Mouse (Mus musculus): ENCODE measurements at regions not wholly inside any gene's neighbourhood (a gene's known extent, or its start where the extent isn't known, plus 50 kb on each side); places are given as distances from the start of the nearest gene placed in this dataset.

DNA sequence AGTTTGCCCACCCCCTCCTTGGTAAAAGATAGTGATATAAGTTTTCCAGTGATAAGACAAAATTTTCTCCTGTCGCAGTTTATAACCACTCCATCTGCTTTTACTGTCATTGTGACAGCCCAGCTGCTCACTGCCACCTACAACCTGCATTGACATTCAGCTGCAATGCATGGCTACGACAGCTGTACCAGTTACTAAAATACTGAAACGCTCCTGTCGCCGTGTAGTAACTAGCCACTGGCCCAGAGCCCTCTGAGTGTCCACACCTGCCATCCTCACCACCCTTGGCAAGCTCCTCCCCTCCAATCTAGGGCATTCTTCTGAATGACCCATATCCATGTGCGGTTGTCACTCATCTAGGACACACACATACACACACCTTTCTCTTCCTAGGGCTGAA, 286.2 kb downstream of the Bcor start:
- H3K9ac ChIP-seq (ENCODE audit: low read length) = no peak overlapping the region
- 60% methylated on average over 6 of the region's 6 CpGs for WGBS

DNA sequence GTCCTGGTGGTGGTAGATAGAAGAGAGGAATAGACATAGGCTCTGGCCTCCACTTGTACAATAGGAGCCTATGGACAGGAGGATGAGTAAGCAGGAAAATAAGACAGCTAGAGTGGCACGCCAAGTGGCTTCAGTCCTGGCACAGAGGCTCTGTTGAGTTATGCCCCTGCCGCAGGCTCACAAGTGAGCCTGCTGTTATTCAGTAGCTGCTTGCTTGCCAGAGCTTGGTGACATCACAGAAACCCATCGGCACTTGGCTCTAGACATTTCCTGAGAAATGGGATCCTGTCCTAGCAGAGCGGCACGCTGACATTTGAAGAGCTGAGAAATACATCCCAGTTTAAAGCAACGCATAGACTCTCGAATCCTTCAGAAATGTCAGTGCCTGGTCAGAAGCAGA, 283.5 kb downstream of the Bcor start:
- Histone ChIP-seq H3K9ac (ENCODE audit: low read length) (no peak overlapping the region), H3K9me3 (ENCODE audit: control insufficient read depth, low read length) (no peaks in the 10 kb centered on the region), H3K4me3 (ENCODE audit: control insufficient read depth in 1 of 2, insufficient read depth in 1 of 2, low read depth in 1 of 2, low read length in 2 of 2) (no peak overlapping the region), H3K27me3 (ENCODE audit: control insufficient read depth, insufficient read depth, low read length) (no peaks in the 10 kb centered on the region), H3K36me3 (ENCODE audit: control insufficient read depth, insufficient read depth, low read length) (no peaks in the 10 kb centered on the region), H3K27ac (replicated peaks in 1 of 2; ENCODE audit: control insufficient read depth in 1 of 2, insufficient read depth in 1 of 2, low read depth in 2 of 2, low read length in 2 of 2) (no peak overlapping the region), H3K4me2 (ENCODE audit: low read length) (no peak overlapping the region), H3K4me1 (ENCODE audit: control insufficient read depth in 2 of 2, insufficient read depth in 2 of 2, low read length in 2 of 2) (peaks cover 2 to 4% of the 10 kb centered on the region in 2 experiments; a peak in 2 of 4 replicates)
- ATAC-seq (ENCODE audit: insufficient number of reproducible peaks, insufficient read depth, low FRiP score, low read depth) = no peak
- 71% methylated on average over 7 of the region's 7 CpGs for WGBS

More for the DNA sequence above, 286.2 kb downstream of the Bcor start:
- Histone ChIP-seq H3K4me3 (ENCODE audit: control insufficient read depth in 1 of 2, insufficient read depth in 1 of 2, low read depth in 1 of 2, low read length in 2 of 2) (no peak overlapping the region), H3K36me3 (ENCODE audit: control insufficient read depth, insufficient read depth, low read length) (no peaks in the 10 kb centered on the region), H3K27ac (replicated peaks in 1 of 2; ENCODE audit: control insufficient read depth in 1 of 2, insufficient read depth in 1 of 2, low read depth in 2 of 2, low read length in 2 of 2) (no peak overlapping the region), H3K9me3 (ENCODE audit: control insufficient read depth, low read length) (0 out of 2 replicates have a peak, but pooled peaks cover 3% of the 10 kb centered on the region), H3K4me2 (ENCODE audit: low read length) (no peak overlapping the region), H3K27me3 (ENCODE audit: control insufficient read depth, insufficient read depth, low read length) (no peaks in the 10 kb centered on the region), H3K4me1 (ENCODE audit: control insufficient read depth in 2 of 2, insufficient read depth in 2 of 2, low read length in 2 of 2) (peaks cover 2 to 4% of the 10 kb centered on the region in 2 experiments; a peak in 2 of 4 replicates)
- ATAC-seq (ENCODE audit: insufficient number of reproducible peaks, insufficient read depth, low FRiP score, low read depth) = no peak

DNA sequence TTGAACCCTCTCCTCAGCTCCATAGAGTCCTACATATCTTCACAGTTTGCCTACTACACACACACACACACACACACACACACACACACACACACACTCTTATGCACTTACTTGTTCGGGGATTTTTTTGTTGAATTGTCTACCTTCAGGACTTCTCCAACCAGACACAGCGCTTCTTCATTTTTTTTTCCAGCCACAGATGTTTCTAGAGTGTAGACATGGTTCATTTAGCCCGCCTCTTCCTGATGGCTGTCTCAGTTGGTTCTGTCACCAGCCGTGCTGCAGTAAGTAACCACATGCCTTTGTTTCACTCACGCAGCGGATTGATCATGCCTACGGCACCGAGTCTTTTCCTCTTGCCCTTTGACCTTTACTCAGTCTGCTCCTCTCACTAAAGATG, 282.1 kb downstream of the Bcor start:
- ATAC-seq (ENCODE audit: insufficient number of reproducible peaks, insufficient read depth, low FRiP score, low read depth) = no peak
- no peak overlapping the region for H3K4me3 ChIP-seq (ENCODE audit: control insufficient read depth in 1 of 2, insufficient read depth in 1 of 2, low read depth in 1 of 2, low read length in 2 of 2)
- no peaks in the 10 kb centered on the region for H3K27me3 ChIP-seq (ENCODE audit: control insufficient read depth, insufficient read depth, low read length)
- no peaks in the 10 kb centered on the region for H3K36me3 ChIP-seq (ENCODE audit: control insufficient read depth, insufficient read depth, low read length)
- no peak overlapping the region for H3K27ac ChIP-seq (replicated peaks in 1 of 2; ENCODE audit: control insufficient read depth in 1 of 2, insufficient read depth in 1 of 2, low read depth in 2 of 2, low read length in 2 of 2)
- no peak overlapping the region for H3K9ac ChIP-seq (ENCODE audit: low read length)
- no peak overlapping the region for H3K4me2 ChIP-seq (ENCODE audit: low read length)
- WGBS = 85% methylated on average over 8 of the region's 8 CpGs
- peaks cover 1 to 4% of the 10 kb centered on the region in 2 experiments; a peak in 2 of 4 replicates for H3K4me1 ChIP-seq (ENCODE audit: control insufficient read depth in 2 of 2, insufficient read depth in 2 of 2, low read length in 2 of 2)
- no peaks in the 10 kb centered on the region for H3K9me3 ChIP-seq (ENCODE audit: control insufficient read depth, low read length)

DNA sequence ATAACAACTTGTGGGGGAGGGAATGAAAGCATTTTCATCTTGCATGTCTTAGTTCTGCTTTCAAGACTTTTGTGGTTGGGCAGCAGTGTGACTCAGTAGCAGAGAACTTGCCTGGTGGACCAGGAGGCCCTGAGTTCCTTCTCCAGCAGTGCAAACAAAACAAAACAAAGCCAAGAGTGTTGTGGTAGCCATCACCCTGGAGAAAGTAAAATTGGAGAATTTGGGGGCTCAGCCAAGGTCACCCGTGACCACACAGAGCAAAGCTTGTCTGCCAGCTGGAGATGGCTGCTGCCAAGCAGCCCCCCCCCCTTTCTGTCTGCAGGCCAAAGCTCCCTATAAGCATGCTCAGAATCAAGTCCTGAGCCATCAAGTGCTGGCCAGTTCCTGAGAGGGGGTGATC, 279.2 kb downstream of the Bcor start:
- Histone ChIP-seq H3K4me2 (ENCODE audit: low read length) (no peak overlapping the region), H3K36me3 (ENCODE audit: control insufficient read depth, insufficient read depth, low read length) (no peaks in the 10 kb centered on the region), H3K27ac (replicated peaks in 1 of 2; ENCODE audit: control insufficient read depth in 1 of 2, insufficient read depth in 1 of 2, low read depth in 2 of 2, low read length in 2 of 2) (no peak overlapping the region), H3K9me3 (ENCODE audit: control insufficient read depth, low read length) (no peaks in the 10 kb centered on the region), H3K4me1 (ENCODE audit: control insufficient read depth in 2 of 2, insufficient read depth in 2 of 2, low read length in 2 of 2) (no peaks in the 10 kb centered on the region; a peak in 1 of 4 replicates), H3K27me3 (ENCODE audit: control insufficient read depth, insufficient read depth, low read length) (0 out of 2 replicates have a peak, but pooled peaks cover 2% of the 10 kb centered on the region), H3K9ac (ENCODE audit: low read length) (no peak overlapping the region), H3K4me3 (ENCODE audit: control insufficient read depth in 1 of 2, insufficient read depth in 1 of 2, low read depth in 1 of 2, low read length in 2 of 2) (no peak overlapping the region)
- WGBS = 83% methylated on average over 1 of the region's 1 CpGs
- ATAC-seq (ENCODE audit: insufficient number of reproducible peaks, insufficient read depth, low FRiP score, low read depth) = no peak

DNA sequence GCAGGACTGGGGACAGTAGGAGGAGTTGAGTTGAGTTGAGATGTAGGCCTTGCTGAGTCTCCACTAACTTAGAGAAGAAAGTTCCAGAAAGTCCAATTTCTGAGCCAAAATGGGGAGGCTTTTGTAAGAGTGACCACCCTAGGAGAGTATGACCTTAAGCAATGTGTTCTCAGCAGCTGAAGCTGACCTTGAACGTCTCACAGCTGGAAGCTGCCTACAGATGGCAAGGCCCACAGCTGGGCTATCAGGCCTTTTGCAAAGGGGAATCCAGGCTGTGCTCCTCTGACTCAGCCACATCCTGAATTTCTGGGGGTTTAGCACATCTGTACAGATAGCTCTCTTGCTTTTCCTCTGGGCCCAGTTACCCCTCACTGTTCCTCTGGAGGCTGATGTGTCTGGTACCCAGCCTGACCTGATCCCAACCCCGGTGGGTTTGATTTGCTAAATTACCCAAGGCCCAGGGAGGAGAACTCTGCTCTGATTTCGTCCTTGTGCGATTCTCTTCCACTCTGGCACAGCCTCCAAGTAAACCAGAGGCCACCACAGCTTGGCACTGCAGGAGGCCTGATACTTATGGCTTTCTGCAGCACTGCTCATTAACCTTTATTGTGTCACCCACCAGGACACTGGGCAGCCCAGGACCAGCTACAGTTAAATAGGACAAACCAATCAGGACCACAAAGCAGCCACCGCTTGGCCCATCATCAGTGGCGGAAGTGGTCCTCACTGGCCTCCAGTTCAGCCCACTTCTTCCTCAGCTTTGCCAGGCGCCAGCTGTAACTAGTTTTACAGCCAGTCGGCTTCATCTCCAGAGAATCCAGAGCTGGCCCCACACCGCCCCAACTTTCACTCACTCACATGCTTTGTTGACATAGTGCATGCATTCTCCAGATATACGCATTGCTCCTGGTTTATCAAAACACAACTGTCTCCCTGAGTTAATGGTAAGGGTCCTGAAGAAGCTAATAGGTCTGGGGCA, 276.1 kb downstream of the Bcor start:
- no peak for ATAC-seq (ENCODE audit: insufficient number of reproducible peaks, insufficient read depth, low FRiP score, low read depth)
- Histone ChIP-seq H3K27ac (replicated peaks in 1 of 2; ENCODE audit: control insufficient read depth in 1 of 2, insufficient read depth in 1 of 2, low read depth in 2 of 2, low read length in 2 of 2) (no peak overlapping the region), H3K9ac (ENCODE audit: low read length) (no peak overlapping the region), H3K9me3 (ENCODE audit: control insufficient read depth, low read length) (no peaks in the 10 kb centered on the region), H3K27me3 (ENCODE audit: control insufficient read depth, insufficient read depth, low read length) (peaks cover 3% of the 10 kb centered on the region; the same call in 1 of the 2 replicates), H3K4me3 (ENCODE audit: control insufficient read depth in 1 of 2, insufficient read depth in 1 of 2, low read depth in 1 of 2, low read length in 2 of 2) (no peak overlapping the region), H3K36me3 (ENCODE audit: control insufficient read depth, insufficient read depth, low read length) (no peaks in the 10 kb centered on the region), H3K4me2 (ENCODE audit: low read length) (no peak overlapping the region), H3K4me1 (ENCODE audit: control insufficient read depth in 2 of 2, insufficient read depth in 2 of 2, low read length in 2 of 2) (no peaks in the 10 kb centered on the region; a peak in 1 of 4 replicates)
- WGBS = 70% methylated on average over 10 of the region's 10 CpGs

DNA sequence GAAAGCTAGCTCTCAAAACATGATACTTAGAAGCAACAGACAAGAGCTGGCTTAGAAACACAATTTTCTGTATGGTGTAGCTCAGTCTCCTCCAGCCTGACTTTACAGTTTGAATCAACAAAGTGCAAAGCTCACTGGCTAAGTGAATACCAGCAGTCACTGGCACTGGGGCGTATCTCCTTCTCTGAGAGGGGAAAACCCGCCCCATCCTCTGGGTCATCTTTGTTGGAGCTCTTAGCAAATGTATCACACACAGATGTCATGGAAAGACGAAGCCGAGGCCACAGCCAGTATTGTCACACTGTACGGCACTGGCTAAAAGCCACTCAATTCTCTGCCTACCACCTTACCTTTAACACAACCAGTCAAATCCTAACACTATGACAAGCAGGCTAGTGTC, 267.8 kb downstream of the Bcor start:
- Histone ChIP-seq H3K9ac (ENCODE audit: low read length) (no peak overlapping the region), H3K4me3 (ENCODE audit: control insufficient read depth in 1 of 2, insufficient read depth in 1 of 2, low read depth in 1 of 2, low read length in 2 of 2) (no peak overlapping the region), H3K4me1 (ENCODE audit: control insufficient read depth in 2 of 2, insufficient read depth in 2 of 2, low read length in 2 of 2) (peaks cover 13 to 16% of the 10 kb centered on the region in 2 experiments; a peak in 3 of 4 replicates), H3K9me3 (ENCODE audit: control insufficient read depth, low read length) (no peaks in the 10 kb centered on the region), H3K27ac (replicated peaks in 1 of 2; ENCODE audit: control insufficient read depth in 1 of 2, insufficient read depth in 1 of 2, low read depth in 2 of 2, low read length in 2 of 2) (no peak overlapping the region), H3K27me3 (ENCODE audit: control insufficient read depth, insufficient read depth, low read length) (no peaks in the 10 kb centered on the region), H3K4me2 (ENCODE audit: low read length) (no peak overlapping the region), H3K36me3 (ENCODE audit: control insufficient read depth, insufficient read depth, low read length) (no peaks in the 10 kb centered on the region)
- WGBS = 79% methylated on average over 5 of the region's 5 CpGs
- no peak for ATAC-seq (ENCODE audit: insufficient number of reproducible peaks, insufficient read depth, low FRiP score, low read depth)

DNA sequence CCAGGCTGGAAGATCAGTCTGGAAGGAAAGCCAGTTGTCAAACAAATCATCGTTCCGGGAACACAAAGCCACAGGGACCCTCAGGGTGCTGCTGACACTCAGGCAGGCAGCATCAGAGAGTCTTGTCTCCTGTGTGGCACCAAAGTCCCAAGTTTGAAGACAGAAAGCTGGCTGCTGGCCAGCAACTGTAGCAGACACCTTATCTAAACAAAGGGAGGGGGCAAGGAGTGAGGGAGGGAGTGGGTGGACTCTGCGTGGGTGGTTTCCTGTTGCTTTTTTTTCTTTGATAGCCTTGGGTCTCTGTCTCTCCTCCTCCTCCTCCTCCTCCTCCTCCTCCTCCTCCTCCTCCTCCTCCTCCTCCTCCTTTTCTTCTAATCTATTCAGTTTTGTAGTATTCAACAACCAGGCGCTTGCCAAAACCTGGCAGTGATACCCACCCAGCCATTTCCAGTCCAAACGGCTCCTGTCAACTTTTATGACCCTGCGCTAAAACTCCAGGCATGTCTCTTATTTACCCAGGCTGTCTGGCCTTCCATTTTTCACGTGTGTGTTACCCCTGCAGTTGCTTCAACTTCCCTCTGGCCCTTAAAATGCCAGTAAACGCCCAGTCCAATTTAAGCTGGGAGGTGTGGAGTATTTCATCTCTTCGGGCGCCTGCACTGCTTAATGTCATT, 266.4 kb downstream of the Bcor start:
- Histone ChIP-seq H3K9ac (ENCODE audit: low read length) (no peak overlapping the region), H3K27me3 (ENCODE audit: control insufficient read depth, insufficient read depth, low read length) (no peaks in the 10 kb centered on the region), H3K4me1 (ENCODE audit: control insufficient read depth in 2 of 2, insufficient read depth in 2 of 2, low read length in 2 of 2) (peaks cover 13 to 16% of the 10 kb centered on the region in 2 experiments; a peak in 3 of 4 replicates), H3K9me3 (ENCODE audit: control insufficient read depth, low read length) (no peaks in the 10 kb centered on the region), H3K27ac (replicated peaks in 1 of 2; ENCODE audit: control insufficient read depth in 1 of 2, insufficient read depth in 1 of 2, low read depth in 2 of 2, low read length in 2 of 2) (peak overlapping the region; percentile 41 to 57), H3K36me3 (ENCODE audit: control insufficient read depth, insufficient read depth, low read length) (no peaks in the 10 kb centered on the region), H3K4me3 (ENCODE audit: control insufficient read depth in 1 of 2, insufficient read depth in 1 of 2, low read depth in 1 of 2, low read length in 2 of 2) (no peak overlapping the region), H3K4me2 (ENCODE audit: low read length) (0 out of 2 replicates have a peak overlapping the region, but pooled peaks have one; percentile 13)
- no peak for ATAC-seq (ENCODE audit: insufficient number of reproducible peaks, insufficient read depth, low FRiP score, low read depth)
- 33% methylated on average over 10 of the region's 10 CpGs for WGBS
